Mouse (Mus musculus): ENCODE measurements around the gene Tpr. TPM values are rescaled to one million over a fixed set of nuclear protein-coding genes. Genes with fewer than 3 reads are reported as not detected.

Gene Tpr
- polyA plus RNA-seq, 1 experiment, result 45.4 TPM

DNA sequence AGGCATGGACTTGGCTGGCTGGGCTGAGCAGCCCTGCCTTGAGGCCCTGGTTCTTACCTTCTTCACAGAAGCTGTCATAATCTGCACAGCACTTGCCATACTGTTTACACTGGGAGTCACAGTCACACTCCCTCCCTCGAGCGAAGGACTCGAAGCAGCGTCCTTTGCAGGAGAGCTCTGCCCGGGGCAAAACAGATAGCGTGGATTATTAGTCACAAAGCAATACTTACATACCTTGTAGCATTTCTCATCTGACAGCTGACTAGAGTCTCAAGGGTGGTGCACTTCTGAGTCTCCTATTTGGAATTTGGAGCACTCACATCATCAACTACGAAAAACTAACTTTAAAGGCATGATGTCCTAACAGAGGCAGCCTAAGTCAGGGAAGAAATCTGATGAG is 68.0 kb downstream of the Tpr start:
- TF ChIP-seq CTCF (IDR thresholded peaks at IDR 0.05; ENCODE audit: control insufficient read depth, insufficient read depth, insufficient replicate concordance, low read depth, low read length) (no peak), POLR2A (IDR thresholded peaks at IDR 0.05; ENCODE audit: control insufficient read depth, low read depth, low read length) (no peak)
- Histone ChIP-seq H3K27ac (ENCODE audit: control insufficient read depth, insufficient read depth, low read depth, low read length) (no peak overlapping the region), H3K27me3 (ENCODE audit: control insufficient read depth, insufficient read depth, low read length) (no peaks in the 10 kb centered on the region)

DNA sequence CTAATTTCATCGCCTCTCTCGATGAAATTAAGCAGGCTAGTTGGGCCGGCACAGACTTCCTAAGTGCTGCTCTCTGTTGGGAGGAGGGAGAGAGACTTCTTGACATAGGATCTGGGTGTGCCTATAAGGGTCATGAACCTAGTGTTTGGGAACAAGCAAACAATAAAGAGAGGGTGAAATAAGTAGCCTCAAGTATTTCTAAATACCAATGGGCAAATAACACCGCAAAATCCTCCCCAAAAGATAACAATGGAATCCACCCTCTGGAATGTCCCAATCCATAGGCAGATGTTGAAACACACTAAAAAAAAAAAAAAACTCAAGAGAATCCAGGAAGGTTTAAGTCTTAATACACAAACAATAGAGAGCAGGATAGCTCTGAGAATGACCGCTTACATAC is 70.4 kb downstream of the Tpr start:
- Histone ChIP-seq H3K27ac (ENCODE audit: control insufficient read depth, insufficient read depth, low read depth, low read length) (no peak overlapping the region), H3K27me3 (ENCODE audit: control insufficient read depth, insufficient read depth, low read length) (no peaks in the 10 kb centered on the region), H3K36me3 (ENCODE audit: control insufficient read depth, insufficient read depth, low read length) (no peaks in the 10 kb centered on the region), H3K4me3 (ENCODE audit: control insufficient read depth, low read depth, low read length) (no peak overlapping the region), H3K4me1 (ENCODE audit: control insufficient read depth, insufficient read depth, low read length) (no peaks in the 10 kb centered on the region)
- TF ChIP-seq POLR2A (IDR thresholded peaks at IDR 0.05; ENCODE audit: control insufficient read depth, low read depth, low read length) (no peak), CTCF (IDR thresholded peaks at IDR 0.05; ENCODE audit: control insufficient read depth, insufficient read depth, insufficient replicate concordance, low read depth, low read length) (no peak)

More for the DNA sequence above, 68.0 kb downstream of the Tpr start:
- Histone ChIP-seq H3K4me3 (ENCODE audit: control insufficient read depth, low read depth, low read length) (no peak overlapping the region), H3K4me1 (ENCODE audit: control insufficient read depth, insufficient read depth, low read length) (no peaks in the 10 kb centered on the region), H3K36me3 (ENCODE audit: control insufficient read depth, insufficient read depth, low read length) (no peaks in the 10 kb centered on the region)

DNA sequence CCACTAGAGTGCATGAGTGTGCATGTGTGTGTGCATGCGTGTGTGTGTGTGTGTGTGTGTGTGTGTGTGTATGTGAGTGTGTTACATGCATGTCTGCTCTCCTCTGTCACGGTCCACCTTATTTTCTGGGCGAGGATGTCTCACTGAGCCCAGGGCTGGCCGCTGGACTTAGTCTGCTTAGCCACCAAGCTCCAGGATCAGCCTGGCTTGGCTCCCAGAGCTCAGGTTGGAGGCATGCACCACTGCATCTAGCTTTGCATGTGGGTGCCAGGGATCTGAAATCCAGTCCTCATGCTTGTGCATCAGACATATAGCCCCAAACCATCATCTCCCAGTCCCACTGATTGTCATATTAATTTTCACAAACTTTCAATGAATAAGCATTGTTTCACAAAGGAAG is 71.1 kb downstream of the Tpr start:
- no peaks in the 10 kb centered on the region for H3K36me3 ChIP-seq (ENCODE audit: control insufficient read depth, insufficient read depth, low read length)
- H3K27me3 ChIP-seq (ENCODE audit: control insufficient read depth, insufficient read depth, low read length), result no peaks in the 10 kb centered on the region
- TF ChIP-seq CTCF (IDR thresholded peaks at IDR 0.05; ENCODE audit: control insufficient read depth, insufficient read depth, insufficient replicate concordance, low read depth, low read length) (no peak), POLR2A (IDR thresholded peaks at IDR 0.05; ENCODE audit: control insufficient read depth, low read depth, low read length) (no peak)
- H3K4me3 ChIP-seq (ENCODE audit: control insufficient read depth, low read depth, low read length), result no peak overlapping the region
- no peaks in the 10 kb centered on the region for H3K4me1 ChIP-seq (ENCODE audit: control insufficient read depth, insufficient read depth, low read length)
- H3K27ac ChIP-seq (ENCODE audit: control insufficient read depth, insufficient read depth, low read depth, low read length), result no peak overlapping the region

DNA sequence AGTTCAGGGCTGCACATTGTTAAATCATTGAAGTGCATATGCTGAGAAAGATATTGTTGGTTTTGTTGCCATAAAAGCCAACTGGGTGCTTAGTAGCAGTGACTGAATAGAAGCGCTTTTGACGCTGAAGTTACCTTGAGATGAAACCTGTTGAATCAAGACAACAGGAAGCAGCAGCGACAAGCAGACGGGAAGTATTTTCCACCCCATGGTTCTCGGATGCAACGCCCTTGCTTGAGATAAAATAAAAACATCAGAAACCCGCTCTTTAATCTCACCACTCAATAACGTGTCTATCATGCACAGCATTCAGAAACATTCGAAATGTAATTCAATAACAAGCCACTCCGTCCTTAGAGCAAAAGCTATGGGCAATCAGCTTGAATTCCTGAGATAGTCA is 72.7 kb downstream of the Tpr start:
- Histone ChIP-seq H3K4me1 (ENCODE audit: control insufficient read depth, insufficient read depth, low read length) (no peaks in the 10 kb centered on the region), H3K36me3 (ENCODE audit: control insufficient read depth, insufficient read depth, low read length) (no peaks in the 10 kb centered on the region), H3K27me3 (ENCODE audit: control insufficient read depth, insufficient read depth, low read length) (no peaks in the 10 kb centered on the region), H3K4me3 (ENCODE audit: control insufficient read depth, low read depth, low read length) (no peak overlapping the region), H3K27ac (ENCODE audit: control insufficient read depth, insufficient read depth, low read depth, low read length) (no peak overlapping the region)
- TF ChIP-seq POLR2A (IDR thresholded peaks at IDR 0.05; ENCODE audit: control insufficient read depth, low read depth, low read length), result no peak
- TF ChIP-seq CTCF (IDR thresholded peaks at IDR 0.05; ENCODE audit: control insufficient read depth, insufficient read depth, insufficient replicate concordance, low read depth, low read length), result no peak

DNA sequence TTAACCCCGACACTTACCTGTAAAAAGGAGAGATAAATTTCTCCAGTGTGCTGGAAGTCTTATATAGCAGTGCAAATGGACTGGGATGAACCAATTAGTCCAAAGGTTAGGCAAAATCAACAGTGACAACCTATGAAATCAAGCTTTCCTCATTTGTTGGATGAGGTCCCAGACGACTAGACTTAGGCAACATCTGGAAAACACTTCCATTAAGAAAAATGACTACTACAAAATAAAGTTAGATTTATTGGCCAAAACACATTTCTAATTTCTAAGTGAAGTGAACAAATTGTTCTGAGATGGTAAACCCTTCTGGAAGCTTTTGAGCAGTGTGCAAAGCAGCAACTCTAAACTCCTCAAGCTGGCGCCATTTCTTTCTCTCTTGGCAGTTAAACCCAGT is 73.5 kb downstream of the Tpr start, which contains the start of gene Prg4:
Gene Prg4, minus strand, starts transcription at position 34 of the 400 bp plus-strand sequence.
- Histone ChIP-seq H3K27ac (ENCODE audit: control insufficient read depth, insufficient read depth, low read depth, low read length) (no peak within 1 kb of the TSS), H3K27me3 (ENCODE audit: control insufficient read depth, insufficient read depth, low read length) (no peaks in the 10 kb centered on the region), H3K36me3 (ENCODE audit: control insufficient read depth, insufficient read depth, low read length) (no peaks in the 10 kb centered on the region), H3K4me1 (ENCODE audit: control insufficient read depth, insufficient read depth, low read length) (no peaks in the 10 kb centered on the region), H3K4me3 (ENCODE audit: control insufficient read depth, low read depth, low read length) (no peak within 1 kb of the TSS)
- TF ChIP-seq CTCF (IDR thresholded peaks at IDR 0.05; ENCODE audit: control insufficient read depth, insufficient read depth, insufficient replicate concordance, low read depth, low read length) (no peak), POLR2A (IDR thresholded peaks at IDR 0.05; ENCODE audit: control insufficient read depth, low read depth, low read length) (no peak)

DNA sequence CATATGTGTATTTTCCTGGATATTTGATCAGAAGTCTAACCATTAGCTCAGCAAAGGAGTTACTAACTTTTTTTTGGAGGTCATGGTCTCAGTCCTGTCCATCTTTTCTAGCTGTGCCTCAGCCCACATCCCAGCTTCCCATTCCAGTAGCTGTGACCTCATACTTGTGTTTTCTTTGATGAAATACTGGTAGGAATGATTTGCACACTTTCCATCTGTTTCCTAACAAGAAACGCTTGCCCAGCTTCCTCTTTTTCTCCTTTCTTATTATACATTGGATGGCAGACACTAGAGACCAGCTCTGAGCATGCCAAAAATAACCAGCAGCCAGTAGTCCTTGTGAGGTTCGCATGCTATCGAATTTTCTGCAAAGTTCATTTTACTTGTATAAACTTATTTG is 77.4 kb downstream of the Tpr start:
- no peak for TF ChIP-seq CTCF (IDR thresholded peaks at IDR 0.05; ENCODE audit: control insufficient read depth, insufficient read depth, insufficient replicate concordance, low read depth, low read length)
- TF ChIP-seq POLR2A (IDR thresholded peaks at IDR 0.05; ENCODE audit: control insufficient read depth, low read depth, low read length), result no peak
- H3K27ac ChIP-seq (ENCODE audit: control insufficient read depth, insufficient read depth, low read depth, low read length), result no peak overlapping the region
- H3K4me3 ChIP-seq (ENCODE audit: control insufficient read depth, low read depth, low read length), result no peak overlapping the region
- H3K36me3 ChIP-seq (ENCODE audit: control insufficient read depth, insufficient read depth, low read length), result no peaks in the 10 kb centered on the region
- H3K4me1 ChIP-seq (ENCODE audit: control insufficient read depth, insufficient read depth, low read length), result no peaks in the 10 kb centered on the region
- H3K27me3 ChIP-seq (ENCODE audit: control insufficient read depth, insufficient read depth, low read length), result no peaks in the 10 kb centered on the region

DNA sequence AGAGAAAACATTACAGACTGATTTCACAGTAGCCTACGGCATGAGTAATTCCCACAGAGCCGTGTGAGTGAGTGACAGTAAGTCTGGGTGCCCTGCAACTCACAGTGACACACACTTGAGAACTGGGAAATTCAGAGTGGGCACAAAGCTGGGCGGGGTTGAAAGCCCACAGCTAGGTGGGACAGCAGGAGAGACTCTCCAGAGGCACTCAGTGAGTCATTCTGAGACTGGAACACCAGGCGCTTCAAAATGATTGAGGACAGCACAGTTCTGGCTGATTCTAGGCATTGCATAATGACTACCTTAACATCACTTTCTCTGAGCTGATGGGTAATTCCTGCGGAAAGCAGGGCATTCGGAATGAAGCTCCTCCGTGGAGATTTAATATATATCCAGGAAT is 79.9 kb downstream of the Tpr start:
- Histone ChIP-seq H3K27ac (ENCODE audit: control insufficient read depth, insufficient read depth, low read depth, low read length) (no peak overlapping the region), H3K4me1 (ENCODE audit: control insufficient read depth, insufficient read depth, low read length) (no peaks in the 10 kb centered on the region), H3K4me3 (ENCODE audit: control insufficient read depth, low read depth, low read length) (peak overlapping the region; percentile 74), H3K36me3 (ENCODE audit: control insufficient read depth, insufficient read depth, low read length) (no peaks in the 10 kb centered on the region), H3K27me3 (ENCODE audit: control insufficient read depth, insufficient read depth, low read length) (no peaks in the 10 kb centered on the region)
- no peak for TF ChIP-seq POLR2A (IDR thresholded peaks at IDR 0.05; ENCODE audit: control insufficient read depth, low read depth, low read length)
- TF ChIP-seq CTCF (IDR thresholded peaks at IDR 0.05; ENCODE audit: control insufficient read depth, insufficient read depth, insufficient replicate concordance, low read depth, low read length), result no peak

DNA sequence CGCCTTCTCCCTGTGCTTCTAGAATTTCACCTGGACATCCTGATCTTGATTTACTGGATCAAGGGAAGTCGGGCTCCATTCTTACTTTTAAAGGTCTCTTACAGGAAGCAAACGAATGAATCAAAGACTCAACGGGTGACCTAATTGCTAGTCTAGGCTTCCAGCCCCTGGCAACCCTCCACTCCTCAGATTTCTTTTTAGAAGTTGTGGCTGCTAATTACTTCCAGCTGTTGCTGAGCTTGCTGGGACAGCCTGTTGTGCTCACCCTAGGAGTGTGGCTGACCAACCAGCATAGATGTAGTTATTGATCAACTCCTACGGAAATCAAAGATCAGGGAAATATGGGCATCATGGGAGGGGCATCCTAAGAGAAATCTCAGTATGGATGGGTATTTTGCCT is 88.0 kb downstream of the Tpr start:
- TF ChIP-seq CTCF (IDR thresholded peaks at IDR 0.05; ENCODE audit: control insufficient read depth, insufficient read depth, insufficient replicate concordance, low read depth, low read length) (no peak), POLR2A (IDR thresholded peaks at IDR 0.05; ENCODE audit: control insufficient read depth, low read depth, low read length) (no peak)
- Histone ChIP-seq H3K4me1 (ENCODE audit: control insufficient read depth, insufficient read depth, low read length) (no peaks in the 10 kb centered on the region), H3K27ac (ENCODE audit: control insufficient read depth, insufficient read depth, low read depth, low read length) (no peak overlapping the region), H3K27me3 (ENCODE audit: control insufficient read depth, insufficient read depth, low read length) (no peaks in the 10 kb centered on the region), H3K4me3 (ENCODE audit: control insufficient read depth, low read depth, low read length) (no peak overlapping the region), H3K36me3 (ENCODE audit: control insufficient read depth, insufficient read depth, low read length) (no peaks in the 10 kb centered on the region)
